Mouse (Mus musculus) embryonic facial prominence, embryonic 12.5 days (tissue): ENCODE measurements around the gene Slc16a1. TPM values are rescaled to one million over a fixed set of nuclear protein-coding genes. Genes with fewer than 3 reads are reported as not detected.
"Not testable (repeated sequence)": the region's sequence is repeated elsewhere in the genome, so short reads cannot be mapped to it uniquely, and the experiment has no call there.

Source experiments
- ATAC-seq: fragments of 200-750 bp; cut with Nextera tagmentation; 2 replicates; pipeline ENCODE4 v1.8.0; 2017; ENCODE audit not compliant: insufficient number of reproducible peaks, insufficient read depth, low FRiP score, low TSS enrichment
- H3K27ac ChIP-seq: fragments of 300-500 bp; sonication (generic); 2 replicates; pipeline ENCODE4 v1.5.1; 2016; ENCODE audit warnings: mild to moderate bottlenecking
- H3K27me3 ChIP-seq: fragments of 300-500 bp; sonication (generic); 2 replicates; pipeline ENCODE4 v1.6.1; 2016; ENCODE audit warnings: mild to moderate bottlenecking, moderate library complexity
- H3K36me3 ChIP-seq: fragments of 300-500 bp; sonication (generic); 2 replicates; pipeline ENCODE4 v1.6.1; 2016; ENCODE audit warnings: mild to moderate bottlenecking
- H3K4me1 ChIP-seq: fragments of 300-500 bp; sonication (generic); 2 replicates; pipeline ENCODE4 v1.6.1; 2016
- H3K4me2 ChIP-seq: fragments of 300-500 bp; sonication (generic); replicated peaks from 2 replicates; pipeline ENCODE4 v1.6.1; 2016; ENCODE audit warnings: mild to moderate bottlenecking, moderate library complexity
- H3K4me3 ChIP-seq: fragments of 300-500 bp; sonication (generic); 2 replicates; pipeline ENCODE4 v1.5.1; 2016; ENCODE audit warnings: mild to moderate bottlenecking
- H3K9ac ChIP-seq: fragments of 300-500 bp; sonication (generic); 2 replicates; pipeline ENCODE4 v1.6.1; 2016; ENCODE audit warnings: mild to moderate bottlenecking, moderate library complexity
- H3K9me3 ChIP-seq: fragments of 300-500 bp; sonication (generic); 2 replicates; pipeline ENCODE4 v1.6.1; 2016; ENCODE audit warnings: mild to moderate bottlenecking, moderate library complexity
- WGBS: fragments of 180-500 bp; shearing (Covaris S2); methylation state at CpG from one replicate; pipeline ENCODE4 v1.1.7; 2016; 5-methylcytosine and 5-hydroxymethylcytosine counted together
- polyA plus RNA-seq: library from polyadenylated mRNA; unstranded; fragments of >200 nt; fragmentation: Nextera tagmentation; extraction: Ambion mirVana; gene quantifications from 2 replicates; pipeline ENCODE4 v1.2.1, GENCODE M21; 2016

Slc16a1 gene
- polyA plus RNA-seq, 1 experiment from 2014 or later: 35.7 TPM

GRCm38 (mm10) chr3:104682671-104683504 lies 44.4 kb downstream of the Slc16a1 start:
- H3K4me1 ChIP-seq: no peaks in the 10 kb centered on the region
- no peak overlapping the region for H3K4me2 ChIP-seq
- no peaks in the 10 kb centered on the region for H3K9me3 ChIP-seq
- WGBS: 57% methylated on average over 11 of the region's 11 CpGs
- ATAC-seq: 0 out of 2 replicates have a peak, but pooled peaks have one; percentile 56
- no peak overlapping the region for H3K4me3 ChIP-seq
- no peak overlapping the region for H3K27ac ChIP-seq
- H3K36me3 ChIP-seq: no peaks in the 10 kb centered on the region
- H3K27me3 ChIP-seq: no peaks in the 10 kb centered on the region
- no peak overlapping the region for H3K9ac ChIP-seq

GRCm38 (mm10) chr3:104700751-104701335 lies 62.4 kb downstream of the Slc16a1 start:
- Histone ChIP-seq H3K27ac (no peak overlapping the region), H3K9me3 (no peaks in the 10 kb centered on the region), H3K4me2 (no peak overlapping the region), H3K36me3 (no peaks in the 10 kb centered on the region), H3K27me3 (no peaks in the 10 kb centered on the region), H3K9ac (no peak overlapping the region), H3K4me1 (no peaks in the 10 kb centered on the region), H3K4me3 (no peak overlapping the region)
- 4% methylated on average over 23 of the region's 23 CpGs for WGBS
- ATAC-seq: peak; percentile 75; the same call in 1 of the 2 replicates

- Histone ChIP-seq H3K36me3 (no peaks in the 10 kb centered on the region), H3K27me3 (no peaks in the 10 kb centered on the region), H3K27ac (no peak overlapping the region), H3K4me1 (no peaks in the 10 kb centered on the region), H3K4me3 (no peak overlapping the region), H3K9me3 (no peaks in the 10 kb centered on the region), H3K4me2 (no peak overlapping the region), H3K9ac (no peak overlapping the region)
- WGBS: 90% methylated on average over 1 of the region's 1 CpGs
- no peak for ATAC-seq
Observed at GRCm38 (mm10) chr3:104701761-104702160, 63.3 kb downstream of the Slc16a1 start.

DNA sequence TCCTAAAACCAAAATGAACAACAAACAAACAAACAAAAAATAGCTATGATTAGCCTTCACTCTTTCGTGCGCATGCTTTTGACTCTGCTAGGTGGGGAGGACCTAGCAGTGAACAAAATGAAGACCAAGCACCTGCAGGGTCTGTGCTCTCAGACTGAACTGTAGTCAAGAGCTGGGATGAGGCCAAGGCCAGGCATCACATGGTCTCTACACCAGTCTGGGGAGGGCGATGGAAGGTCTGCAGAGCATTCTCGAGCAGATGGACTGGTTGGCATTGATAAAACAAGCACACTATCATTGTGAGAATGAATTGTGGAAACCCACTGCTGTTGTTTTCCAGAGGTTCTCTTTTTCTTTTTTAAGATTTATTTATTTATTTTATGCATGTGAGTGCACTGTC lies 65.5 kb downstream of the Slc16a1 start:
- Histone ChIP-seq H3K36me3 (no peaks in the 10 kb centered on the region), H3K27me3 (no peaks in the 10 kb centered on the region), H3K9me3 (no peaks in the 10 kb centered on the region), H3K4me2 (no peak overlapping the region), H3K9ac (no peak overlapping the region), H3K27ac (no peak overlapping the region), H3K4me3 (no peak overlapping the region), H3K4me1 (peaks cover 4% of the 10 kb centered on the region)
- 94% methylated on average over 4 of the region's 4 CpGs for WGBS
- no peak for ATAC-seq

DNA sequence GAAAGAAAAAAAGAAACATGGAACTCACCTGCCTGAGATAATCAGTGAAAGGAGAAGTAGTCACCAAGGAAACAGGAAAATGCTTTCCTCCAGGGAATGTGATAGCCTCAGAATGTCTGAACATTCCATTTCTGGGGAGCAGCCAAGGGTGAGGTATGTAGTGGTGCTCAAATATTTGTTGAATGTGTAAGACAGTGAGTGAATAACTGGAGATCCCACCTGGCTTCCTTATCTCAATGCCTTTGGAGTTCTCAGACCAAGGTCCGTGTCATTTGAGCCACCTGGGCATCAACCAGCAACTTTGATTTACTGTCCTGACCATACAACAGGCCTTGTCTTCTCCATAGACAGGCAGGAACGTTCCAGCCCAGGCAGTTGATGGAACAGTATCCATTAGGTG lies 68.0 kb downstream of the Slc16a1 start:
- H3K36me3 ChIP-seq: no peaks in the 10 kb centered on the region
- H3K27ac ChIP-seq: no peak overlapping the region
- no peaks in the 10 kb centered on the region for H3K9me3 ChIP-seq
- no peak overlapping the region for H3K4me3 ChIP-seq
- no peaks in the 10 kb centered on the region for H3K27me3 ChIP-seq
- H3K4me2 ChIP-seq: no peak overlapping the region
- WGBS: 80% methylated on average over 2 of the region's 2 CpGs
- ATAC-seq: no peak
- peaks cover 4% of the 10 kb centered on the region for H3K4me1 ChIP-seq
- no peak overlapping the region for H3K9ac ChIP-seq

GRCm38 (mm10) chr3:104706951-104707771 lies 68.7 kb downstream of the Slc16a1 start:
- H3K27me3 ChIP-seq, H3K36me3 ChIP-seq: not testable (repeated sequence)

GRCm38 (mm10) chr3:104707772-104708144 lies 69.3 kb downstream of the Slc16a1 start:
- H3K27ac ChIP-seq, H3K9me3 ChIP-seq, ATAC-seq, H3K4me2 ChIP-seq, H3K4me3 ChIP-seq, H3K9ac ChIP-seq, H3K27me3 ChIP-seq, H3K4me1 ChIP-seq, H3K36me3 ChIP-seq: not testable (repeated sequence)
- WGBS: 40% methylated on average over 1 of the region's 1 CpGs

More at GRCm38 (mm10) chr3:104706951-104707771, 68.7 kb downstream of the Slc16a1 start:
- ATAC-seq: peak; percentile 70
- not testable (repeated sequence) for H3K9ac ChIP-seq, H3K9me3 ChIP-seq, H3K4me2 ChIP-seq, H3K4me1 ChIP-seq, H3K4me3 ChIP-seq
- 63% methylated on average over 6 of the region's 6 CpGs for WGBS
- H3K27ac ChIP-seq: peak overlapping the region; percentile 50; the same call in 1 of the 2 replicates

Other genes with a start within 250 kb of the Slc16a1 start
- gene Lrig2, start 126.8 kb upstream of the Slc16a1 start, polyA plus RNA-seq: 26.7 and 27.7 TPM in 2 replicates
- gene Ppm1j, start 142.4 kb downstream of the Slc16a1 start, polyA plus RNA-seq: 3.5 and 3.9 TPM in 2 replicates
- gene Fam19a3, start 143.2 kb downstream of the Slc16a1 start, polyA plus RNA-seq: 0.08 and 0.18 TPM in 2 replicates
- 156 and 157 TPM in 2 replicates for gene Rhoc, start 149.7 kb downstream of the Slc16a1 start, polyA plus RNA-seq
- gene Mov10, start 179.9 kb downstream of the Slc16a1 start, polyA plus RNA-seq: 70.8 and 73.8 TPM in 2 replicates
- gene St7l, start 225.3 kb downstream of the Slc16a1 start, polyA plus RNA-seq: 39.4 and 40.4 TPM in 2 replicates
- gene Capza1, start 225.8 kb downstream of the Slc16a1 start, polyA plus RNA-seq: 188 and 190 TPM in 2 replicates